Mouse (Mus musculus) intestine, postnatal 0 days (tissue): ENCODE measurements around the gene Car3. TPM values are rescaled to one million over a fixed set of nuclear protein-coding genes. Genes with fewer than 3 reads are reported as not detected.

Experiments used
- ATAC-seq: fragments of 200-750 bp; cut with Nextera tagmentation; 2 replicates; pipeline ENCODE4 v1.8.0; 2017; ENCODE audit warnings: mild to moderate bottlenecking, moderate TSS enrichment, moderate library complexity
- H3K27ac ChIP-seq: fragments of 300-500 bp; sonication (generic); 2 replicates; pipeline ENCODE4 v1.5.1; 2014; ENCODE audit warnings: mild to moderate bottlenecking, low read depth, low read length, moderate library complexity
- H3K27me3 ChIP-seq: fragments of 300-500 bp; sonication (generic); replicated peaks from 2 replicates; pipeline ENCODE4 v1.6.1; 2014; ENCODE audit warnings: low read length, mixed read lengths; ENCODE audit not compliant: control insufficient read depth, insufficient read depth
- H3K36me3 ChIP-seq: fragments of 300-500 bp; sonication (generic); 2 replicates; pipeline ENCODE4 v1.6.1; 2014; ENCODE audit warnings: mild to moderate bottlenecking, moderate library complexity; ENCODE audit not compliant: control insufficient read depth, insufficient read depth
- H3K4me1 ChIP-seq: fragments of 300-500 bp; sonication (generic); replicated peaks from 2 replicates; pipeline ENCODE4 v1.6.1; 2014; ENCODE audit warnings: antibody characterized with exemption, low read length, mixed read lengths; ENCODE audit not compliant: control insufficient read depth, insufficient read depth
- H3K4me2 ChIP-seq: fragments of 300-500 bp; sonication (generic); replicated peaks from 2 replicates; pipeline ENCODE4 v1.6.1; 2014; ENCODE audit warnings: low read depth, mild to moderate bottlenecking, moderate library complexity
- H3K4me3 ChIP-seq: fragments of 300-500 bp; sonication (generic); 2 replicates; pipeline ENCODE4 v1.5.1; 2014; ENCODE audit warnings: low read depth, low read length
- H3K9ac ChIP-seq: fragments of 300-500 bp; sonication (generic); 2 replicates; pipeline ENCODE4 v1.6.1; 2014; ENCODE audit warnings: mild to moderate bottlenecking, low read depth, low read length
- H3K9me3 ChIP-seq: fragments of 300-500 bp; sonication (generic); 2 replicates; pipeline ENCODE4 v1.6.1; 2016; ENCODE audit warnings: mixed run types; ENCODE audit not compliant: control insufficient read depth
- CTCF ChIP-seq: sonication (generic); IDR thresholded peaks from 2 replicates; pipeline ENCODE4 v1.5.1; 2016; ENCODE audit warnings: low read depth, mild to moderate bottlenecking, control low read depth, antibody characterized with exemption, moderate library complexity
- WGBS: fragments of 180-500 bp; shearing (Covaris S2); extraction: QIAGEN DNeasy Blood & Tissue Kit; methylation state at CpG from one replicate; pipeline ENCODE4 v1.1.7; 2014; 5-methylcytosine and 5-hydroxymethylcytosine counted together
- polyA plus RNA-seq: library from polyadenylated mRNA; unstranded; fragments of >200 nt; fragmentation: Nextera tagmentation; extraction: Ambion mirVana; gene quantifications from 2 replicates; pipeline ENCODE4 v1.2.1, GENCODE M21; 2015

Gene Car3
- polyA plus RNA-seq, 1 experiment from 2014 or later: 1.4 TPM

GRCm38 (mm10) chr3:14913774-14914173 lies 50.5 kb downstream of the Car3 start:
- Histone ChIP-seq H3K4me1 (no peaks in the 10 kb centered on the region), H3K27ac (no peak overlapping the region), H3K4me2 (no peak overlapping the region), H3K4me3 (no peak overlapping the region), H3K9me3 (no peaks in the 10 kb centered on the region), H3K27me3 (no peaks in the 10 kb centered on the region), H3K36me3 (no peaks in the 10 kb centered on the region), H3K9ac (no peak overlapping the region)
- 38% methylated on average over 4 of the region's 4 CpGs for WGBS
- TF ChIP-seq CTCF: no peak
- no peak for ATAC-seq

GRCm38 (mm10) chr3:14915355-14915754 lies 52.0 kb downstream of the Car3 start:
- no peaks in the 10 kb centered on the region for H3K9me3 ChIP-seq
- 75% methylated on average over 2 of the region's 2 CpGs for WGBS
- no peak overlapping the region for H3K4me2 ChIP-seq
- no peaks in the 10 kb centered on the region for H3K27me3 ChIP-seq
- H3K4me3 ChIP-seq: no peak overlapping the region
- TF ChIP-seq CTCF: no peak
- no peak overlapping the region for H3K27ac ChIP-seq
- no peaks in the 10 kb centered on the region for H3K4me1 ChIP-seq
- ATAC-seq: no peak
- no peak overlapping the region for H3K9ac ChIP-seq
- H3K36me3 ChIP-seq: no peaks in the 10 kb centered on the region

GRCm38 (mm10) chr3:14917261-14917660 lies 53.9 kb downstream of the Car3 start:
- no peaks in the 10 kb centered on the region for H3K27me3 ChIP-seq
- WGBS: 72% methylated on average over 2 of the region's 2 CpGs
- no peak overlapping the region for H3K9ac ChIP-seq
- H3K9me3 ChIP-seq: no peaks in the 10 kb centered on the region
- no peak overlapping the region for H3K4me2 ChIP-seq
- no peaks in the 10 kb centered on the region for H3K36me3 ChIP-seq
- H3K4me3 ChIP-seq: no peak overlapping the region
- no peaks in the 10 kb centered on the region for H3K4me1 ChIP-seq
- H3K27ac ChIP-seq: no peak overlapping the region
- TF ChIP-seq CTCF: no peak
- no peak for ATAC-seq

Other genes with a start within 250 kb of the Car3 start
- 28.2 and 32.3 TPM in 2 replicates for gene Car13, start 221.8 kb upstream of the Car3 start, polyA plus RNA-seq
- gene Car1, start 55.1 kb upstream of the Car3 start, polyA plus RNA-seq: 7.7 TPM in 1 of 2 replicates, not detected in the other
- gene Car2, start 22.8 kb downstream of the Car3 start, polyA plus RNA-seq: 28.4 and 39.5 TPM in 2 replicates